Mouse (Mus musculus) brain, embryonic 14.5 days (tissue): ENCODE measurements around the gene Ccdc152.

Experiments
- CTCF ChIP-seq: fragments of 200-500 bp; IDR thresholded peaks from 2 replicates; pipeline ENCODE4 v1.5.1; 2012; ENCODE audit warnings: inconsistent platforms, mild to moderate bottlenecking, moderate library complexity, borderline replicate concordance; ENCODE audit not compliant: insufficient read depth, insufficient read length; ENCODE audit errors: extremely low read depth
- POLR2A ChIP-seq: fragments of 200-500 bp; IDR thresholded peaks from 2 replicates; pipeline ENCODE4 v1.6.1; 2012; ENCODE audit warnings: mild to moderate bottlenecking, inconsistent platforms, borderline replicate concordance; ENCODE audit not compliant: poor library complexity, insufficient read depth, insufficient read length, severe bottlenecking; ENCODE audit errors: extremely low read depth

DNA sequence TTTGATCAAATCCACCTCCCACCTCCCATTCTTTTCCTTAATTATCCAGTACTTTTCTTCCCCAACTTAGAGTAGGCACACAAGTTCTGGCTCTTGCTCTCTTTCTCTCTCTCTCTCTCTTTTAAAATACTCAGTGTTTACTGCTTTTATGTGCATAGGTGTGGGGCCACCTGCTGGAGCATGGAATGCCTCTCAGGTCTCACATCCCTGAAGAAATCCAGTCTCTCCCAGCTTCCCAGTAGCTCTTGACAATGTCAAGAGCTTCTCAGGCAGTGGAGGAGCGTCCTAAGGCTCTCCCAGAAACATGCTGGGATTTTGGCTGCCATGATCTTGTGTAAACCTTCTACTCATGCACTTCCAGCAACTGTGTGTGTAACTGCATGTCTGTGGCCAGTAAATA is 27.0 kb upstream of the Ccdc152 start:
- no peak for TF ChIP-seq POLR2A
- TF ChIP-seq CTCF, result no peak
